8 mouse cellular contexts compared by ENCODE assay signal in genomic region chr3:95016532-95017056, GRCm38 (mm10). TPM values are rescaled to one million over a fixed set of nuclear protein-coding genes. Genes with fewer than 3 reads are reported as not detected.
DNase-seq lines count a peak whose midpoint lies in the region; ATAC-seq and TF ChIP-seq lines count a peak whose summit lies in the region.

No protein-coding gene starts in this region.

- intact Hi-C loops in heart, postnatal 14 days (cut with DNase I), result no loop called here

- 5% methylated on average over 21 of the region's 21 CpGs for WGBS in heart, embryonic 12.5 days
- WGBS in forebrain, embryonic 14.5 days, result 5% methylated on average over 21 of the region's 21 CpGs
- WGBS in liver, embryonic 16.5 days (ENCODE audit: insufficient replicate concordance), result 3% methylated on average over 21 of the region's 21 CpGs

- no peak for TF ChIP-seq CTCF in E14TG2a.4 (conservative IDR thresholded peaks at IDR 0.05; ENCODE audit: low read length)

- peak overlapping the region; percentile 86 for H3K27ac ChIP-seq in heart, embryonic 12.5 days (ENCODE audit: poor library complexity, severe bottlenecking)
- H3K27ac ChIP-seq in forebrain, embryonic 14.5 days (ENCODE audit: low read depth, low read length), result peak overlapping the region; percentile 95
- peak overlapping the region; percentile 98 for H3K27ac ChIP-seq in liver, embryonic 16.5 days (ENCODE audit: low read length)

- no peaks in the 10 kb centered on the region for H3K27me3 ChIP-seq in heart, embryonic 12.5 days (replicated peaks)
- H3K27me3 ChIP-seq in E14TG2a.4 (ENCODE audit: insufficient read depth, low read length), result no peaks in the 10 kb centered on the region
- H3K27me3 ChIP-seq in forebrain, embryonic 14.5 days (replicated peaks; ENCODE audit: control insufficient read depth, insufficient read depth, low read length), result no peaks in the 10 kb centered on the region
- H3K27me3 ChIP-seq in liver, embryonic 16.5 days (ENCODE audit: control insufficient read depth, insufficient read depth, low read depth, low read length), result no peaks in the 10 kb centered on the region

- ATAC-seq in heart, embryonic 12.5 days (ENCODE audit: insufficient number of reproducible peaks, low FRiP score), result no peak
- no peak for ATAC-seq in forebrain, embryonic 14.5 days
- no peak for ATAC-seq in liver, embryonic 16.5 days (ENCODE audit: low read depth)

- peak overlapping the region; percentile 83 for H3K4me3 ChIP-seq in heart, embryonic 12.5 days
- H3K4me3 ChIP-seq in E14TG2a.4 (replicated peaks; ENCODE audit: low read length), result peak overlapping the region; percentile 94
- H3K4me3 ChIP-seq in forebrain, embryonic 14.5 days (ENCODE audit: low read depth, low read length), result peak overlapping the region; percentile 74
- H3K4me3 ChIP-seq in liver, embryonic 16.5 days (ENCODE audit: low read depth, low read length), result peak overlapping the region; percentile 83

- peak overlapping the region; percentile 73 for H3K9ac ChIP-seq in heart, embryonic 12.5 days
- peak overlapping the region; percentile 70 for H3K9ac ChIP-seq in forebrain, embryonic 14.5 days (ENCODE audit: low read length)
- H3K9ac ChIP-seq in liver, embryonic 16.5 days (ENCODE audit: low read depth, low read length), result peak overlapping the region; percentile 72

- peak overlapping the region; percentile 97 for H3K4me2 ChIP-seq in heart, embryonic 12.5 days
- peak overlapping the region; percentile 79 for H3K4me2 ChIP-seq in forebrain, embryonic 14.5 days (ENCODE audit: low read length)
- H3K4me2 ChIP-seq in liver, embryonic 16.5 days (ENCODE audit: low read depth, low read length), result peak overlapping the region; percentile 85

- H3K36me3 ChIP-seq in heart, embryonic 12.5 days, result peaks cover 9% of the 10 kb centered on the region
- H3K36me3 ChIP-seq in E14TG2a.4 (ENCODE audit: insufficient read depth, low read length), result peaks cover 17% of the 10 kb centered on the region
- peaks cover 7% of the 10 kb centered on the region for H3K36me3 ChIP-seq in forebrain, embryonic 14.5 days (ENCODE audit: control insufficient read depth, insufficient read depth, low read length)
- H3K36me3 ChIP-seq in liver, embryonic 16.5 days (ENCODE audit: control insufficient read depth, insufficient read depth), result peaks cover 3% of the 10 kb centered on the region; the same call in 1 of the 2 replicates

- H3K9me3 ChIP-seq in heart, embryonic 12.5 days (replicated peaks), result no peaks in the 10 kb centered on the region
- no peaks in the 10 kb centered on the region for H3K9me3 ChIP-seq in E14TG2a.4 (ENCODE audit: low read length)
- H3K9me3 ChIP-seq in forebrain, embryonic 14.5 days (replicated peaks; ENCODE audit: control insufficient read depth, low read length), result no peaks in the 10 kb centered on the region
- no peaks in the 10 kb centered on the region for H3K9me3 ChIP-seq in liver, embryonic 16.5 days (replicated peaks; ENCODE audit: control insufficient read depth, low read length)

- no peak for DNase-seq in heart, postnatal 14 days
- no peak for DNase-seq in forebrain, embryonic 14.5 days (ENCODE audit: low spot score)
- no peak for DNase-seq in natural killer cell, adult 2 months (ENCODE audit: low spot score in 2 of 2)
- DNase-seq in urinary bladder, postnatal 14 days (ENCODE audit: low spot score), result no peak
- DNase-seq in urinary bladder, adult 18-20 months (ENCODE audit: low spot score in 2 of 2), result no peak

- peaks cover 26% of the 10 kb centered on the region for H3K4me1 ChIP-seq in heart, embryonic 12.5 days (replicated peaks)
- peaks cover 38% of the 10 kb centered on the region for H3K4me1 ChIP-seq in E14TG2a.4 (replicated peaks; ENCODE audit: low read depth, low read length)
- peaks cover 15% of the 10 kb centered on the region for H3K4me1 ChIP-seq in forebrain, embryonic 14.5 days (ENCODE audit: control insufficient read depth, insufficient read depth, low read length)
- peaks cover 19% of the 10 kb centered on the region for H3K4me1 ChIP-seq in liver, embryonic 16.5 days (ENCODE audit: control insufficient read depth, low read depth, low read length)

RNA-seq across cellular contexts. Expression of gene Zfp687, which starts 1.3 kb away (rescaled TPM):
- 23.2 and 25.6 TPM in 2 replicates for polyA plus RNA-seq in heart, embryonic 12.5 days (2016; fragmentation: Nextera tagmentation; extraction: Ambion mirVana)
- 10 to 100 TPM; 15.4 to 16.8 TPM for total RNA-seq in heart, postnatal 14 days (2021)
- polyA plus RNA-seq in forebrain, embryonic 14.5 days (2014; fragmentation: Nextera tagmentation; extraction: Ambion mirVana), result 16.4 and 21.8 TPM in 2 replicates
- 6.2 and 6.8 TPM in 2 replicates for polyA plus RNA-seq in liver, embryonic 16.5 days (2015; fragmentation: Nextera tagmentation; extraction: Ambion mirVana)

RNA-seq across cellular contexts. Expression of gene Psmd4, which starts 25.8 kb away (rescaled TPM):
- 199 and 214 TPM in 2 replicates for polyA plus RNA-seq in heart, embryonic 12.5 days (2016; fragmentation: Nextera tagmentation; extraction: Ambion mirVana)
- 100 to 1,000 TPM; 118 to 132 TPM for total RNA-seq in heart, postnatal 14 days (2021)
- polyA plus RNA-seq in forebrain, embryonic 14.5 days (2014; fragmentation: Nextera tagmentation; extraction: Ambion mirVana), result 293 and 334 TPM in 2 replicates
- 146 and 154 TPM in 2 replicates for polyA plus RNA-seq in liver, embryonic 16.5 days (2015; fragmentation: Nextera tagmentation; extraction: Ambion mirVana)

RNA-seq across cellular contexts. Expression of gene Pi4kb, which starts 42.1 kb away (rescaled TPM):
- polyA plus RNA-seq in heart, embryonic 12.5 days (2016; fragmentation: Nextera tagmentation; extraction: Ambion mirVana), result 18.0 and 20.3 TPM in 2 replicates
- total RNA-seq in heart, postnatal 14 days (2021), result 10 to 100 TPM; 33.5 to 35.3 TPM
- 28.8 and 31.0 TPM in 2 replicates for polyA plus RNA-seq in forebrain, embryonic 14.5 days (2014; fragmentation: Nextera tagmentation; extraction: Ambion mirVana)
- polyA plus RNA-seq in liver, embryonic 16.5 days (2015; fragmentation: Nextera tagmentation; extraction: Ambion mirVana), result 7.8 and 11.6 TPM in 2 replicates
